Mouse (Mus musculus): ENCODE measurements around the gene Gdap1l1. TPM values are rescaled to one million over a fixed set of nuclear protein-coding genes. Genes with fewer than 3 reads are reported as not detected.

Gdap1l1 gene
- total RNA-seq, 2 experiments from 2014 or later, result 95.2 to 95.5 TPM

DNA sequence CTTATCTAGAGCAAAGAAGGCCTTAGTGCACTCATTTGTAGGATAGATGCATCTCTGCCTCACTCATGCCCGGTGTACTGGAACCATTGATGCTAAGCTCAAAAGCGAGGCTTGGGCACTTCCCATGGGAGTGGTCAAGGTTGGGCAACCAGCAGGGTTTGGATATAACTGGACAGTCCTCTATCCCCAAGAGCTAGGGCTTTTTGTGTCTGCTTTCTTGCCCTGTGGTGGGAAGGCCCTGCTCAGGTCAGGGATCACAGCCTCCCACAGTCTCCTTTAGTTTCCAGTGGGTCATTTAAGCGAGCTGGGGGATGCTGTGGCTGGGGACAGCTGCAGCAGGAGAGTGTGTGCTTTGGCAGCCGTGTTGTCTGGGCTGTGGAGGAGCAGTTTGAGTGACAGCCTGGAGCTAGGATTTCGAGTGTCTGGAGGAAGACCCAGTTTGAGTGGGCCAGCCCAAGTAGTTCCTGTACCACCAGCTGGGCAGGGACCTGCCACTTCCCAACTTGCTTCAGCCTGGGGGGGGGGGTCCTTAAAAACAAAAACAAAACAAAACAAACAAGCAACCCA, 51.5 kb downstream of the Gdap1l1 start:
- intact Hi-C loops (cut with DNase I), result loop anchor here (10.0 kb wide), 1 partner anchor 135 kb away; no protein-coding TSS in a partner anchor
- DNase-seq (ENCODE audit: extremely low spot score in 1 of 2, low spot score in 2 of 2), result no peak

DNA sequence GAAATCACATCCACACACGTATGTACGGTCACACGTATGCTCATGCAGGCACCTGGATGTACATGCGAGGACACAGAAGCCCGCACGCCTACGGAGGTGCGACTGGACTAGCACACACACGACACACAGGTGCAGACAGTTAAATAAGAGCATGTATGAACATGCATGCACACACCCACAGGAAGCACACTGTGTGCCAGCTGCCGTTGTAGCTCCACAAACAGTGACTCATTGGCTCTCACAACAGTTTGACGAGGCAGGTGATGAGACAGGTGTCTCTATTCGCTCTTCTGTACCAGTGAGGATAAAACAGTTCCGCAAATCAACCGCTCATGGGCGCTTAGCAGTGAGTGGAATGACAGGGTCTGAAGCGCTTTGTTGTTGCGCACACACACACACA, 52.4 kb downstream of the Gdap1l1 start:
- DNase-seq (ENCODE audit: extremely low spot score in 1 of 2, low spot score in 2 of 2), result no peak
- intact Hi-C loops (cut with DNase I), result loop anchor here (10.0 kb wide), 1 partner anchor 136 kb away; no protein-coding TSS in a partner anchor

DNA sequence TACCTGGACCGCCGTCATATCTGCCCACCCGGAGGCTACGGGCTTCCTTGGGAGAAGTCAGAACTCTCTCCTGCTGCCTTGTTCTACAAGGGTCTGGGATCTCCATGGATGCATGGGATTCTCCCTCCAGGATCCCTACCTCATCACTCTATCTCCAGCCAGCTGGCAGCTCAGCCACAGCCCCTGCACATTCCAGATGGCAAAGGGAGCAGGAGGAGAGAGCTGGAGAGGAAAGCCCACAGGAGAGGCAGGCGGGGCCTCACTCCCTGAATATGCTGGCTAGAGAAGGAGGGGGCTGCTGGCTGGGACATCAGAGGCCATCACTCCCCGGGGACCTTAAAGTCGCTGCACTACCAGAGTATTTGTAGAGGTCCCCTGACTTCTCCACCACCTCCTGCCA, 53.1 kb downstream of the Gdap1l1 start:
- peak in 1 of 2 experiments; percentile 37 for DNase-seq (ENCODE audit: extremely low spot score in 1 of 2, low spot score in 2 of 2)
- intact Hi-C loops (cut with DNase I), result loop anchor here (10.0 kb wide), 1 partner anchor 137 kb away; no protein-coding TSS in a partner anchor

DNA sequence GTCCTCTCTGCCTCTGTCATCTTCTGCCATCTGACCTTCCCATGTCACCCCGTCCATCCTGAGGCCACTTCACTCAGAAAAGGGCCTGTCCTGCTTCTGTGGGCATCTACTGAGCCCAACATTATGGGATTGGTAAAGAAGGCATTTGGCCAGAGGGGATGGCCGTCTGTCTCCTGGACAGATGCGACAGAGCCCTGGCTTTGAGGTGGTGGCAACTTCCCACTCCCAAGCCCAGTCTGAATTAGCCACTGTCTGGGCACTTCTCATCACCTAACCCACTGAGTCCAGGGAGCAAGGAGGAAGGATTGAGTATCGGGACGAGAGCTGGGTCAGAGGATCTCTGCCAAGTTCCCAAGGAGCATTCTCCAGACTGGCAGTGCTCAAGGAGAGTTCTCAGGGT, 53.7 kb downstream of the Gdap1l1 start, which contains the start of gene R3hdml:
Gene R3hdml (plus strand): TSS at position 301 of the 400 bp plus-strand sequence.
- DNase-seq (ENCODE audit: extremely low spot score in 1 of 2, low spot score in 2 of 2), result no peak
- intact Hi-C loops (cut with DNase I), result loop anchor here (10.0 kb wide), 1 partner anchor 137 kb away; no protein-coding TSS in a partner anchor

DNA sequence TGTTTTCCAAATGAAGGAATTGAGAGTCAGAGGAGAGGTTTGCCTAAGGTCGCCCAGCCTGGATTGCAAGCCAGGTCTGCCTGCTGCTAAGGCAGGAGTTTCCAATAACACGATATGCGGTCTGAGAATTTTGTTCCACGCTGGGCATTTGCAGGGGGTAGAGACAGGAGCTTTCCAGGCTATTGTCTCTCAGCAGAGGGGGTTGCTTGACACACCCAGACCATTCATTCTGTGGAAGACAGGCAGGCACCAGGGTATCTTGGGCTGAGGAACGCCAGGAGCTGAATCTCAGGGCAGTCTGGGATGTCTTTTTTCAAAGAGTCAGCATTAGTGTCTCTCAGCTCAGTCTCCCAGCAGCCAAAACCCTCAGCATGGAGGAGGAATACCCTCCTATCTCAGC, 54.8 kb downstream of the Gdap1l1 start:
- intact Hi-C loops (cut with DNase I), result loop anchor here (10.0 kb wide), 1 partner anchor 138 kb away; no protein-coding TSS in a partner anchor
- DNase-seq (ENCODE audit: extremely low spot score in 1 of 2, low spot score in 2 of 2), result no peak

DNA sequence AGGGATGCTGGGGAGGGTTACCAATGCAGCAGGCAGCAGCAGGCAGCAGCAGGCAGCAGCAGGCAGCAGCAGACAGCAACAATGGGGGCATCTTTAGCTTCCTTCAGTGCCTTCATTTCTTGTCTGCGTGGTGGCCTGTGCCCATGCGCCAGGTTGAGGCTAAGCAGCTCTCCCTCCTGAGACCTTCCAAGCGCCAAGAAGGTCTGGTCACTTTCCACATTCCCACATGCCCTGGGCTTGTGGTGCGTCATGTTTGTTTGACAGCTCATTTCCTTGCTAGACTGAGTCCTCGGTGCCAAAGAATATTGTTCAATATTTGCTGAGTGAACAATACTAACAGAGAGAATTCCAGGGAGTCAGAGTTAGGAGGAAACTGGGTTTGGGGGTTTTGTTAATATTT, 55.7 kb downstream of the Gdap1l1 start:
- intact Hi-C loops (cut with DNase I), result loop anchor here (10.0 kb wide), 1 partner anchor 139 kb away; no protein-coding TSS in a partner anchor
- DNase-seq (ENCODE audit: extremely low spot score in 1 of 2, low spot score in 2 of 2), result no peak

DNA sequence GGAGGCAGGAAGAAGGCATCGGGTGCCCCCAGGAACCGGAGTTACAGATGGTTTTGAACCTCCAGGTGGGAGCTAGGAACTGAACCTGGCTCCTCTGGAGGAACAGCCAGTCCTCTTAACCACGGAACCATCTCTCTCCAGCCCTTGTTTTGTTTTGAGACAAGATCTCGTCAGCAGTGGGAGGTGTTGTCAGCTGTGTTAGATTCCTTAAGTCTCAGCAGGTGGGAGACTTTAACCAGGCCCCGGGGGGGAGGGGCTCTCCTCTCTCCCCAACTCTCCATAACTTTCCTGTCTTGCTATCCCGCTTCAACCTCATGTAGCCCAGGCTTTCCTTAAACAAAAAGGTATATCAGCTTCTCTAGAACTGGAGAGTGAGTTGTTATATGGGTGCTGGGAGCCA, 56.2 kb downstream of the Gdap1l1 start:
- intact Hi-C loops (cut with DNase I), result loop anchor here (10.0 kb wide), 1 partner anchor 140 kb away; no protein-coding TSS in a partner anchor

DNA sequence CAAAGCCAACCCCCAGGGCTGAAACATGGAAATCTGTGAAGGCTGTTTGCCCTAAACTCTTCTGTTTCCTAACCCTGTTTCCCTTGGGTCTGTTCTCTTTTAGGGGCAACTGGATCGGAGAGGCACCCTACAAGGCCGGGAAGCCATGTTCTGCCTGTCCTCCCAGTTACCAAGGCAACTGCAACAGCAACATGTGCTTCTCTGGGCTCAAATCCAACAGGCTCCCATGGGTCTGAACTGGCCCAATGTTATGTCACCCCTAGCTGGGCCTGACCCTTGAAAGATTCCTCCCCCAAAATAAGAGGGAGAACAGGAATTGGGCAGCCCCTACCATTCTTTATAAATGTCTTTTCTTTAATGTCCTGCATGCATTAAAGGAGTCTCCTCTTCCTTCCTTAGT, 63.9 kb downstream of the Gdap1l1 start:
- no peak for DNase-seq (ENCODE audit: extremely low spot score in 1 of 2, low spot score in 2 of 2)
- intact Hi-C loops (cut with DNase I), result no loop called here

More for the DNA sequence above, 56.2 kb downstream of the Gdap1l1 start:
- DNase-seq (ENCODE audit: extremely low spot score in 1 of 2, low spot score in 2 of 2), result no peak

DNA sequence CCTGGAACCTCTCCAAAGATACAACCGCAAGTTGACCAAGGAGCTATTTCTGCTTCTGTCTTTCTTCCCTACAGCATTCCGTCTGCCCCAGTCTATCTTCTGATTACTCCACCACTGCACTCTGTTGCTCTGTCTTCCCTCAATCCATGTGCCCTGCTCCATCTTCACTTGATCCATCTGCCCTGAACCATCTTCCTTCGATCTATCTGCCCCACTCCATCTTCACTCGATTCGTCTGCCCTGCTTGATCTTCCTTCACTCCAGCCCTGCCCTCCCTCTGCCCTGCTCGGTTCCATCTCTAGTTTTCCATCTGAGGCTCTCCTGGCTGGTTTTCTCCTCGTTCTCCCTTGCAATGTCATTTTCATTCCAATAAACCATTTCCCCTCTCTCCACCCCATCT, 64.9 kb downstream of the Gdap1l1 start:
- no peak for DNase-seq (ENCODE audit: extremely low spot score in 1 of 2, low spot score in 2 of 2)
- intact Hi-C loops (cut with DNase I), result no loop called here

Other genes starting within 250 kb of the Gdap1l1 start
- gene Tox2, start 235.4 kb upstream of the Gdap1l1 start, total RNA-seq (2021), result 10 to 100 TPM; 23.9 to 26.4 TPM
- under 1 TPM; 0.61 to 0.75 TPM for gene Jph2, start 40.5 kb upstream of the Gdap1l1 start, total RNA-seq (2021)
- gene Oser1, start 13.8 kb upstream of the Gdap1l1 start, total RNA-seq (2021), result 10 to 100 TPM; 19.5 to 21.6 TPM
- gene Fitm2, start 34.2 kb downstream of the Gdap1l1 start, total RNA-seq (2021), result 10 to 100 TPM; 17.0 to 18.9 TPM
- gene R3hdml, start 53.8 kb downstream of the Gdap1l1 start, total RNA-seq (2021), result under 1 TPM in 1 of 2 experiments, not detected in 1; 0.55 TPM
- gene Hnf4a, start 68.3 kb downstream of the Gdap1l1 start, total RNA-seq (2021), result not detected
- 10 to 100 TPM; 54.9 to 59.8 TPM for gene Ttpal, start 163.8 kb downstream of the Gdap1l1 start, total RNA-seq (2021)
- 100 to 1,000 TPM; 213 to 225 TPM for gene Serinc3, start 206.7 kb downstream of the Gdap1l1 start, total RNA-seq (2021)
- gene Pkig, start 219.9 kb downstream of the Gdap1l1 start, total RNA-seq (2021), result 10 to 100 TPM; 95.0 to 98.5 TPM